Mouse (Mus musculus) bone marrow macrophage, adult 2 months (primary cell): ENCODE data around the gene Gm20388. TPM values are rescaled to one million over a fixed set of nuclear protein-coding genes. Genes with fewer than 3 reads are reported as not detected.
"Not testable (repeated sequence)": the region's sequence is repeated elsewhere in the genome, so short reads cannot be mapped to it uniquely, and the experiment has no call there.

Experiments
- H3K27ac ChIP-seq: 2 replicates; pipeline ENCODE4 v1.5.1; 2012; ENCODE audit warnings: low read depth, low read length; ENCODE audit not compliant: insufficient read depth
- H3K4me1 ChIP-seq: 2 replicates; pipeline ENCODE4 v1.6.1; 2012; ENCODE audit warnings: low read length; ENCODE audit not compliant: control insufficient read depth, insufficient read depth
- H3K4me3 ChIP-seq: 2 replicates; pipeline ENCODE4 v1.5.1; 2012; ENCODE audit warnings: mild to moderate bottlenecking, low read length, moderate library complexity; ENCODE audit not compliant: insufficient read depth
- CTCF ChIP-seq: IDR thresholded peaks from 2 replicates; pipeline ENCODE4 v1.5.1; 2012; ENCODE audit warnings: low read depth, mild to moderate bottlenecking, low read length, moderate library complexity
- POLR2A ChIP-seq: IDR thresholded peaks from 2 replicates; pipeline ENCODE4 v1.6.1; 2012; ENCODE audit warnings: mild to moderate bottlenecking, low read depth, low read length, borderline replicate concordance
- polyA plus RNA-seq: library from polyadenylated mRNA; stranded (reverse); fragments of >200 nt; gene quantifications from 2 replicates; pipeline ENCODE4 v1.2.4, GENCODE M21; 2012; ENCODE audit not compliant: missing spikeins, insufficient read depth, insufficient read length

The Gm20388 gene
- polyA plus RNA-seq, 1 experiment = 32.7 TPM

GRCm38 (mm10) chr8:123157888-123158465 lies 3247.3 kb downstream of the Gm20388 start, which contains the start of gene Sult5a1:
Gene Sult5a1 (minus strand): TSS chr8:123158315.
- H3K27ac ChIP-seq = no peak within 1 kb of the TSS
- no peaks in the 10 kb centered on the region for H3K4me1 ChIP-seq
- H3K4me3 ChIP-seq = no peak within 1 kb of the TSS
- TF ChIP-seq CTCF (no peak), POLR2A (no peak)

DNA sequence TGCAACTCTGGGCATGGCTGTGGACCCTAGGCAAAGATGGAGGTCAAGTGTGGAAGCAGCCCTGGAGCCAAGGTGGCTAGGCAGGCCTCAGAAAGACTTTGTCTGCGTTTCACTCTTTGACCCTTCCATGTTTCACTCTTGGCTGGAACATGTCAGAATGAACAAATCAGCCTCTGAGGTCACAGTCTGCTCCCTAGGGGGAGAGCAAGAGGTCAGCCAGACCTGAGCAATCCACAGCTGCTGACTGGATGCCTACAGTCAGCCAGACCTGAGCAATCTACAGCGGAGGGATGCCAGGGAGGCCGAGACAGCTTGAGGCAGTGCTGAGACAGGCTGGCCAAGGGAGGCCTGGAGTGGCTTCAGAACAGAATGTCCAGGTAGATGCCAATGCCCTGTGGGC lies 3270.8 kb downstream of the Gm20388 start:
- no peak overlapping the region for H3K27ac ChIP-seq
- no peak overlapping the region for H3K4me3 ChIP-seq
- H3K4me1 ChIP-seq = no peaks in the 10 kb centered on the region
- no peak for TF ChIP-seq POLR2A
- TF ChIP-seq CTCF = no peak

GRCm38 (mm10) chr8:123185566-123186409 lies 3275.1 kb downstream of the Gm20388 start, which contains the start of gene Dpep1:
Gene Dpep1 (plus strand): TSS chr8:123186242.
- H3K4me3 ChIP-seq = no peak within 1 kb of the TSS
- peaks cover 9% of the 10 kb centered on the region for H3K4me1 ChIP-seq
- no peak for TF ChIP-seq CTCF
- no peak for TF ChIP-seq POLR2A
- no peak within 1 kb of the TSS for H3K27ac ChIP-seq

DNA sequence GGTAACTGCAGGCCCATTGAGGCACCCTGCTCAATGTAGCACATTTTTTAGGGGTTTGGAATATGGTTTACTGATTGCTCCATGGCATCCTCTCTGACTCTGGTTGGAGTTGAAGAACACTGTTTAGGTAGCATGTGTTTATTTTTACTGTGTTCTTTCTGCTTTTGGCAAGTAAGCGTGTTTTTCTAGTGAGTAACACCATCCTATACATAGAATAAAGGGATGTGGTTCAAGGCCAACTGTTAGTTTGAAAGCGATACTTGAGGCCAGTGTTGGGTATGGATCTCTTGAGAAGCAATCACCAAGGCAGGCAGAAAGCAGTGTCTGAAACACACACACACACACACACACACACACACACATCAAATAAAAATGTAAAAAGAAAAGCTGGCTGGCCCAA lies 3277.4 kb downstream of the Gm20388 start:
- Histone ChIP-seq H3K4me3 (no peak overlapping the region), H3K27ac (no peak overlapping the region)
- no peak for TF ChIP-seq CTCF
- no peak for TF ChIP-seq POLR2A

DNA sequence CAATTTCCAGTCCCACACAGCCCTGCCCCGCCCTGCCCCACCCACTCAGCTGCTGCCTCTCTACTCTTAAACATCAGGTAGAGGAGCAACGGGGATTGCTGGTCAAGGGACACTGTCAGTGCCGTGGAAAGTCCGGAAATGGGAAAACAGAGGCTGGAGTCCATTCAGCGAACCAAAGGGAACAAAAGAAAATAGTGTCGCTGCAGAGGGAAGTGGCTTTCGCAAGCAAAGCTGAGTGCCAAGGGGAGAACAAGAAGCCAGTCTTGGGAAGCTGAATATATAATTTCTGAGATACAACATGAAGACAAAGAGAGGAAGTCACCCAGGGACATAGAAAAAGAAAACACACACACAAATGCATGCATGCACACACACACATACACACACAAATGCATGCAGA lies 3278.2 kb downstream of the Gm20388 start:
- H3K4me3 ChIP-seq = no peak overlapping the region
- H3K4me1 ChIP-seq = peaks cover 11% of the 10 kb centered on the region
- no peak for TF ChIP-seq CTCF
- no peak overlapping the region for H3K27ac ChIP-seq

More for the DNA sequence above, 3277.4 kb downstream of the Gm20388 start:
- peaks cover 11% of the 10 kb centered on the region for H3K4me1 ChIP-seq

GRCm38 (mm10) chr8:123190678-123191077 lies 3280.0 kb downstream of the Gm20388 start:
- TF ChIP-seq CTCF (peak; percentile 31; the same call in 1 of the 2 replicates), POLR2A (no peak)
- Histone ChIP-seq H3K4me3 (no peak overlapping the region), H3K27ac (no peak overlapping the region), H3K4me1 (peaks cover 11% of the 10 kb centered on the region)

DNA sequence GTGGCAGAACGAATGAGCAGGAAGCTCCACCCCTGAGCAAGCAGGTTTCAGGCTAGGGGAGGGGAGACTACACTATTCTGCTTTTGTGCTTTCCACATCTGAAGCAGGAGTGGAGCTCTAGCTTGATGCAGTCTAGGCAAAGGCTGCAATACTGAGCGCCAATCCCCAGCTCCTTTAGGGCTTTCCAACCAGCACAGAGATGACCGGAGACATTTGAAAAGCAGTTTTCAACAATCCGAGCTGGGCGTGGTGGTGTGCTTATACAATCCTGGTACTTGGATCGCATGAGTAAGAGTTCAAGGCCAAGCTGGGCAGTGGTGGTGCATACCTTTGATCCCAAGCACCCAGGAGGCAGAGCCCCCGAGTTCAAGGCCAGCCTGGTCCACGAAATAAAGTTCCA lies 3281.3 kb downstream of the Gm20388 start:
- TF ChIP-seq POLR2A (no peak), CTCF (no peak)
- Histone ChIP-seq H3K4me1 (peaks cover 11% of the 10 kb centered on the region), H3K4me3 (no peak overlapping the region), H3K27ac (no peak overlapping the region)

GRCm38 (mm10) chr8:123193771-123194170 lies 3283.1 kb downstream of the Gm20388 start:
- Histone ChIP-seq H3K4me3 (no peak overlapping the region), H3K27ac (no peak overlapping the region), H3K4me1 (peaks cover 6% of the 10 kb centered on the region)
- TF ChIP-seq CTCF = no peak
- TF ChIP-seq POLR2A = no peak

DNA sequence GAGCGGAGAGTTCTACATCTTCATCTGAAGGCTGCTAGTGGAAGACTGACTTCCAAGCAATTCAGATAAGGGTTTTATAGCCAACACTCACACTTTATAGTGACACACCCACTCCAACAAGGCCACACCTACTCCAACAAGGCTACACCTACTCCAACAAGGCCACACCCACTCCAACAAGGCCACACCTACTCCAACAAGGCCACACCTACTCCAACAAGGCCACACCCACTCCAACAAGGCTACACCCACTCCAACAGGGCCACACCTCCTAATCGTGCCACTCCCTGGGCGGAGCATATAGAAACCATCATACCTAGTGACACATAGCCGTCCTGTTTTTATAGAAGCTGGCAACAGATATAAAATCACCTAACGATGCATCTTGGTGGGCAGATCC lies 3286.4 kb downstream of the Gm20388 start:
- not testable (repeated sequence) for H3K27ac ChIP-seq, H3K4me3 ChIP-seq, H3K4me1 ChIP-seq

GRCm38 (mm10) chr8:123199864-123200263 lies 3289.2 kb downstream of the Gm20388 start:
- H3K27ac ChIP-seq = no peak overlapping the region
- TF ChIP-seq CTCF (no peak), POLR2A (no peak)
- H3K4me3 ChIP-seq = no peak overlapping the region
- H3K4me1 ChIP-seq = no peaks in the 10 kb centered on the region
